Mouse (Mus musculus) forebrain, embryonic 14.5 days (tissue): ENCODE measurements at regions not wholly inside any gene's neighbourhood (a gene's known extent, or its start where the extent isn't known, plus 50 kb on each side); places are given as distances from the start of the nearest gene placed in this dataset.
"Not testable (repeated sequence)": the region's sequence is repeated elsewhere in the genome, so short reads cannot be mapped to it uniquely, and the experiment has no call there.

ENCODE experiments used
- ATAC-seq: fragments of 200-750 bp; cut with Nextera tagmentation; 2 replicates; pipeline ENCODE4 v1.8.0; 2017; ENCODE audit warnings: mild to moderate bottlenecking, moderate library complexity
- DNase-seq: peaks from one replicate; pipeline ENCODE4 v3.0.0-alpha.2; 2015; ENCODE audit warnings: low spot score
- H3K27ac ChIP-seq: fragments of 300-500 bp; sonication (generic); 2 replicates; pipeline ENCODE4 v1.5.1; 2014; ENCODE audit warnings: low read depth, mild to moderate bottlenecking, control low read depth, low read length, moderate library complexity
- H3K27me3 ChIP-seq: fragments of 300-500 bp; sonication (generic); replicated peaks from 2 replicates; pipeline ENCODE4 v1.6.1; 2014; ENCODE audit warnings: low read length, control low read depth, mixed read lengths; ENCODE audit not compliant: control insufficient read depth, insufficient read depth
- H3K36me3 ChIP-seq: fragments of 300-500 bp; sonication (generic); 2 replicates; pipeline ENCODE4 v1.6.1; 2014; ENCODE audit warnings: low read length, control low read depth; ENCODE audit not compliant: control insufficient read depth, insufficient read depth
- H3K4me1 ChIP-seq: fragments of 300-500 bp; sonication (generic); 2 replicates; pipeline ENCODE4 v1.6.1; 2014; ENCODE audit warnings: antibody characterized with exemption, low read length, control low read depth; ENCODE audit not compliant: control insufficient read depth, insufficient read depth
- H3K4me2 ChIP-seq: fragments of 300-500 bp; sonication (generic); 2 replicates; pipeline ENCODE4 v1.6.1; 2014; ENCODE audit warnings: mild to moderate bottlenecking, control low read depth, low read length
- H3K4me3 ChIP-seq: fragments of 300-500 bp; sonication (generic); 2 replicates; pipeline ENCODE4 v1.5.1; 2014; ENCODE audit warnings: low read depth, low read length, control low read depth
- H3K9ac ChIP-seq: fragments of 300-500 bp; sonication (generic); 2 replicates; pipeline ENCODE4 v1.6.1; 2014; ENCODE audit warnings: mild to moderate bottlenecking, low read length, control low read depth, moderate library complexity
- H3K9me3 ChIP-seq: fragments of 300-500 bp; sonication (generic); replicated peaks from 2 replicates; pipeline ENCODE4 v1.6.1; 2016; ENCODE audit warnings: low read length, control low read depth, mixed read lengths; ENCODE audit not compliant: control insufficient read depth
- WGBS: fragments of 180-500 bp; shearing (Covaris S2); extraction: QIAGEN DNeasy Blood & Tissue Kit; methylation state at CpG from one replicate; pipeline ENCODE4 v1.1.7; 2014; 5-methylcytosine and 5-hydroxymethylcytosine counted together

DNA sequence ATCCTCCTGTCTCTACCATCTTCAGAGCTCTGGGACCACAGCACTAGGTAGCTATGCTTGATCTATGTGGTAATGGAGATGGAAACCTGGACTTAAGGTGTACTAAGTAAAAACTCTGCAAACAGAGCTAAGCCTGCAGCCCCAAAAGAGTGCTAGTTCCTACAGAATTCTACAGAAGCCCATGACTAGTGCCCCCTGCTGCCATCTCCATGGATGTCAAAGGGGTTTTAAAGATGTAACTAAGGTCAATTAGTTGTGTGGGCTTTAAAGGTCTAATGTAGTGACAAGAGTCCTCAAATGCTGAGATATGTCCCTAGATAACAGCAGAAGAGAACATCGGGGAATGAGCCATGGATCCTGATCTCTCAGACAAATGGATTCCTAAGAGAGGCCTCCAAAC is 212.1 kb downstream of the Trib2 start:
- DNase-seq (no peak), ATAC-seq (no peak)
- no peaks in the 10 kb centered on the region for H3K4me1 ChIP-seq
- no peak overlapping the region for H3K27ac ChIP-seq
- no peak overlapping the region for H3K9ac ChIP-seq
- no peak overlapping the region for H3K4me3 ChIP-seq
- H3K36me3 ChIP-seq = no peaks in the 10 kb centered on the region
- H3K27me3 ChIP-seq = no peaks in the 10 kb centered on the region
- H3K9me3 ChIP-seq = no peaks in the 10 kb centered on the region
- 100% methylated on average over 1 of the region's 1 CpGs for WGBS
- H3K4me2 ChIP-seq = no peak overlapping the region

GRCm38 (mm10) chr12:15603885-15604284 is 212.8 kb downstream of the Trib2 start:
- H3K4me1 ChIP-seq = no peaks in the 10 kb centered on the region
- H3K4me2 ChIP-seq = no peak overlapping the region
- no peaks in the 10 kb centered on the region for H3K36me3 ChIP-seq
- no peak overlapping the region for H3K9ac ChIP-seq
- DNase-seq (no peak), ATAC-seq (no peak)
- H3K9me3 ChIP-seq = no peaks in the 10 kb centered on the region
- no peaks in the 10 kb centered on the region for H3K27me3 ChIP-seq
- WGBS = 61% methylated on average over 5 of the region's 5 CpGs
- no peak overlapping the region for H3K4me3 ChIP-seq
- no peak overlapping the region for H3K27ac ChIP-seq

DNA sequence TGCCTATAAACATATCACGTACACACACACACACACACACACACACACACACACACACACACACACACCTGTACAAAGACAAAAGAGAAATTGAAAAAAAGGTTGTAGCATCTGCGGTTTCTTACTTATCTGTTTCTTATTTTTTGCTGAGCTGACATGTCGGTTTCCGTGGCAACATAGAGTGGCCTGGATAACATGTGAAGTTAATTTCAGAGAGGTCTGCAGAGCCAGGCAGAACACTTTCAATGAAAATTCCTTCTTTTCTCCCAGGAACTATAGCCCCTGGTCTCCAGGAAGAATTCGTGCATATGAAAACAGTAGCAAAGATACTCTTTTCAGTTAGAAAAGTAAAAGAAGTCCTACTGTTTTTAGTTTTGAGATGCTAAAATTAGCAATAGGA is 213.4 kb downstream of the Trib2 start:
- DNase-seq (peak; percentile 63), ATAC-seq (peak; percentile 42; the same call in 1 of the 2 replicates)
- Histone ChIP-seq H3K4me3 (no peak overlapping the region), H3K9ac (no peak overlapping the region), H3K27me3 (no peaks in the 10 kb centered on the region), H3K4me2 (no peak overlapping the region), H3K9me3 (no peaks in the 10 kb centered on the region), H3K27ac (no peak overlapping the region), H3K4me1 (no peaks in the 10 kb centered on the region), H3K36me3 (no peaks in the 10 kb centered on the region)
- 62% methylated on average over 5 of the region's 5 CpGs for WGBS

GRCm38 (mm10) chr12:15594704-15595103 is 222.0 kb downstream of the Trib2 start:
- WGBS = 60% methylated on average over 2 of the region's 2 CpGs
- H3K4me1 ChIP-seq = no peaks in the 10 kb centered on the region
- H3K4me3 ChIP-seq = no peak overlapping the region
- ATAC-seq (no peak), DNase-seq (no peak)
- H3K36me3 ChIP-seq = no peaks in the 10 kb centered on the region
- no peak overlapping the region for H3K27ac ChIP-seq
- H3K4me2 ChIP-seq = no peak overlapping the region
- H3K9ac ChIP-seq = no peak overlapping the region
- H3K27me3 ChIP-seq = no peaks in the 10 kb centered on the region
- H3K9me3 ChIP-seq = no peaks in the 10 kb centered on the region

DNA sequence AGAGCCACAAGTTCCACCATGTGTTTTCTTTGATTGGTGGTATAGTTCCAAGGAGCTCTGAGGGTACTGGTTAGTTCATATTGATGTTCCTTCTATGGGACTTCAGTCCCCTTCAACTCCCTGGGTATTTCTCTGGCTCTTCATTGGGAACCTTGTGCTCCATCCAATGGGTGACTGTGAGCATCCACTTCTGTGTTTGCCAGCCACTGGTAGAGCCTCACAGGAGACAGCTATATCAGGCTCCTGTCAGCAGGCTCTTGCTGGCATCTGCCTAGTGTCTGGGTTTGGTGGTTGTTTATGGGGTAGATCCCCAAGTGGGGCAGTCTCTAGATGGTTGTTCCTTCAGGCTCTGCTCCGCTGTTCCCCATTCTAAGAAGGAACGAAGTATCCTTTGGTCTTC is 228.9 kb downstream of the Trib2 start:
- DNase-seq, H3K4me3 ChIP-seq, H3K9me3 ChIP-seq, H3K36me3 ChIP-seq, H3K27ac ChIP-seq, H3K4me1 ChIP-seq, H3K4me2 ChIP-seq, ATAC-seq, H3K27me3 ChIP-seq, H3K9ac ChIP-seq: not testable (repeated sequence)
- WGBS = 97% methylated on average over 2 of the region's 2 CpGs

DNA sequence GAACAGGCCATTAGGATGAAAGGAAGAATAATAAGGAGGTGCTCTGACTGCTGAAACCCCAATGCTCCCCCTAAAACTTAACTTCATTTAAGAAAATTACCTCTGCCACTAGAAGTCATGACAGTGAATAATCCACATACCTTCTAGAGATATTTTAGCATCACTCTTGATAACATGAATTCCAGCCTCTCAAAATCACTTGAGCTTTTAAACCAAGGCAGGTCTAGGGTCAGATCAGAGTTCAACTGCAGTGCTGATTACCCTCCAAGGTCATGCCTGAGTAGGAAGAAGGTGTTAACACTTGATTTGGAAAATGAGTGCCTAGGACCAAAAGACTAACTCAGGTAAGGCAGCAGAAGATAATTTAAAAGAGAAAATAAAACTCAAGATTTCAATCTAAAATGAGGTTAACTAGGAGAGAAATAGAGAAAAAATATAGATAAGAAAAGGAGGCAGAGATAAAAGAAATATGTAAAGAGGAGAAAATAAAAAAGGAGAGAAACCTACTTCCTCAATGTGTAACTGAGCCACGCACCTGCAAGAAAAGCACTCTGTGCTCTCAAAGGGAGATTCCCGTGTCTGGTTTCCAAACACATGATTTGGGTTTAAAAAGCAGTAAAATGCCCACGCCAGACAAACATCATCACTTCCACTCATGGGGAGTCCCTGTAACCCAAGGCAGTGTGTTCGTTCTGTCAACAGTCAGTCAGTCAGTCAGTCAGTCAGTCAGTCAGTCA is 229.8 kb downstream of the Trib2 start:
- WGBS = 88% methylated on average over 4 of the region's 4 CpGs
- H3K4me1 ChIP-seq = no peaks in the 10 kb centered on the region
- H3K27me3 ChIP-seq = no peaks in the 10 kb centered on the region
- H3K9ac ChIP-seq = no peak overlapping the region
- DNase-seq (no peak), ATAC-seq (no peak)
- no peak overlapping the region for H3K4me3 ChIP-seq
- H3K4me2 ChIP-seq = no peak overlapping the region
- H3K36me3 ChIP-seq = no peaks in the 10 kb centered on the region
- H3K27ac ChIP-seq = no peak overlapping the region
- H3K9me3 ChIP-seq = no peaks in the 10 kb centered on the region

DNA sequence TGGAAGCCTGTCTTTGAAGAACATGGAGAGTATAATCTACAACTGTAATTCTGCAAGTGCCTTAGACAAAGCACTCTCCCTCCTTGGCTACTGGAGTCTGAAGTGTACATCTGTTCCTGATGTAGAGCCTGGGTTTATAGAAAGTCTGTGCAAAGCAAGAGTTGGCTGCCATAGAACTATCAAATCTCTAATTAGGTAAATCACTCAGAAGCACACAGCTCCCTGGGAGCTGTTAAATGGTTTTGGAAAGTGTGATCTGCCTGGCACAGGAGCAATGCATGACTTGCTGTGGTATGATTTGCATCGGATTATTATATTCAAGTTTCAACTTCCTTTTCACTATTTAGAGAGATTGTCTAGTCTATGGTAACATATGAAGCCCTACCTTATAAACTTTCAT is 230.9 kb downstream of the Trib2 start:
- no peak overlapping the region for H3K9ac ChIP-seq
- H3K27me3 ChIP-seq = no peaks in the 10 kb centered on the region
- WGBS = 64% methylated on average over 1 of the region's 1 CpGs
- no peak overlapping the region for H3K4me3 ChIP-seq
- DNase-seq (peak; percentile 58), ATAC-seq (0 out of 2 replicates have a peak, but pooled peaks have one; percentile 34)
- no peak overlapping the region for H3K4me2 ChIP-seq
- no peaks in the 10 kb centered on the region for H3K4me1 ChIP-seq
- H3K9me3 ChIP-seq = no peaks in the 10 kb centered on the region
- H3K27ac ChIP-seq = no peak overlapping the region
- H3K36me3 ChIP-seq = no peaks in the 10 kb centered on the region

DNA sequence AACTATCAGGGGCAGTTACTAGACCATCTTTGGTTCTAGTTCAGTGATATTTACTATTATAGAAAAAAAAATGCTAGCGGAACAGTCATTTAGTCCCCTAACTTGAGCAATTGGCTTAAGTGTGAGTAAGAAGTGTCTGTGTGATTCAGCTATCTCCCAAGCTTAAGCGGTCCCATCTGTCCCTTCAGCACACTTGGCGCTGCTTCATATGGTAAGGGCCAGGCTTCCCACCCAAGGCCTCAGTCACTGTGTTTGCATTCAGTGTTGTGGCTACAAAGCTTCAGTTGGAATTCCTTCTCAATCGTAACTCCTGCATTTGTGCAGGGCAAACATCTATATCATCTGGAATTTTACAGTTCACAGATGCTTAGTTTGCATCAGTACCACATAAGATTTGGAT is 232.0 kb downstream of the Trib2 start:
- no peaks in the 10 kb centered on the region for H3K9me3 ChIP-seq
- H3K4me3 ChIP-seq = no peak overlapping the region
- H3K4me1 ChIP-seq = no peaks in the 10 kb centered on the region
- H3K27ac ChIP-seq = no peak overlapping the region
- H3K36me3 ChIP-seq = no peaks in the 10 kb centered on the region
- ATAC-seq = no peak
- H3K27me3 ChIP-seq = no peaks in the 10 kb centered on the region
- no peak overlapping the region for H3K4me2 ChIP-seq
- no peak overlapping the region for H3K9ac ChIP-seq
- 88% methylated on average over 4 of the region's 4 CpGs for WGBS
- no peak for DNase-seq

DNA sequence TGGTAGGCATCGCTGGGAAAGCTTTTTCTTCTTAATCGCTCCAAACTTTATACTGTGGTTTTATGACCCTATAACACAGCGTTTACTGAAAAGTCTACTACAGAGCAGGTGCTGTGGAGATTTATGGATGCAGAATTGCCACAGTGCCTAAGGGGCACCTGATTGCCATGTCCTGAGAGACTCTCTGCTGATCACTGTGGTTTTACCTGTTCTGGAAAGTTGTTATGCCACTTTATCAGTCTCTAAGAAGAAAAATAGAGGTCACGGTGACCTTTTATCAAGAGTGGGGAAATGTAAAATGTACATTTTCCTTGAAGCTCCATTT is 250.0 kb downstream of the Trib2 start:
- Histone ChIP-seq H3K9me3 (no peaks in the 10 kb centered on the region), H3K27ac (peak overlapping the region; percentile 5; the same call in 1 of the 2 replicates), H3K36me3 (no peaks in the 10 kb centered on the region), H3K4me3 (no peak overlapping the region), H3K27me3 (no peaks in the 10 kb centered on the region), H3K9ac (no peak overlapping the region), H3K4me2 (no peak overlapping the region), H3K4me1 (no peaks in the 10 kb centered on the region)
- 20% methylated on average over 4 of the region's 4 CpGs for WGBS
- ATAC-seq (no peak), DNase-seq (no peak)
